Mouse (Mus musculus): Measurements from ENCODE around the gene Nms.
A peak's percentile ranks its signal among the peaks of the same experiment; 100 is the strongest.

Nms gene

DNA sequence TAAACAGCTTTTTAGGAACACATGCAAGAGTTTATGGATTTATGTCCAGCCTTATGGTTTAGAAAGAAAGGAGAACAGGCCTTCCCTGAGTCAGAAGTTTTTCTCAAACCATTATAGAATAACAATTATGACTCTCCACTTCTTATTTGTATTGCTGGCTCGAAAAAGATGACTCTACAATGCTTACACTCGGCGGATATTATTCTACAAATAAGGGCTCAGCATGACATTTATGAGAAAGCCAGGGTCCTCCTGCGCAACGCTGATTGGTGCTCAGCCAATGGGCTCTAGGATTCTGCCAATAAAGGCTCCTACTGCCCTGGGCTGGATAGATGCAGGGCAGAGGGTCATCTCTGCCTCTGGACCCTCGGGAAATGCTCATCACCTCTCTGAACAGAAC lies at the start of gene Nms:
Gene Nms, plus strand, starts transcription at position 301 of the 400 bp plus-strand sequence.
- DNase-seq (ENCODE audit: low spot score in 2 of 2), result no peak

DNA sequence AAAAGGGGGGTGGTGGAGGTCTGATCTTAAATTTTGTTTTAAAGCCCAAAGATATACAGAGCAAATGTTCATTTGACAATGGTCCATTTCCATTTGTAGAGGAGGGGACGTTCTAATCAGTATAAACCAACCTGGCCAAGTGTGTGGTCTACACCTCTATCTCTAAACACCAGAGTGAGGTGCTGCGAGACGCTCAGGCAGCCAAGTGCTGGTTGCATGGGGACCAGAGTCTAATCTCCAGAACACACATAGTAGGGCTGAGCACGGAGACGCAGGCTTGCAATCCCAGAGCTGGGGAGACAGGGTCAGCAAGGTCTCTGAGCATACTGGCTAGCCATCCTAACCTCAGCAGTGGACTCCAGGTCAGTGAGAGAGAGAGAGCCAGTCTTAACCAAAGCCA lies 47.5 kb upstream of the Nms start:
- DNase-seq (ENCODE audit: low spot score in 2 of 2), result no peak

DNA sequence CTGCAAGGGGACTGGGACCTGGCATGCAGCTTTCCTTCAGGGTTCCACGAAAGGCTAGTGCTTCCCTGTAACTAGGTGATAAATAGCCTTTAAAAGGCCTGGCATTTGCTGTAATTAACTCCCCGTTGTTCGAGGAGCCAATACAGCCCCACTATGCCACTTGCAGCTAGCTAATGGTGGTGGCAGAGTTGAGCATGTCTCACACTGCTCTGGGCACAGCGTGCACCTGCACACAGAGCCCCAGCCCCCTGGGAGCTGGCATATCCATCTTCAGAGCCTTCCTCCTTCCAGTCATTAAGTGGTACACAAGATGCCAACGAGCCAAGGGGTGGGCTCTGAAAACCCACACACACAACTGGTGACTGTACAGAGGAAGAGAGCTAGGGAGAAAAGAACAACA lies 45.9 kb upstream of the Nms start:
- DNase-seq (ENCODE audit: low spot score in 2 of 2), result no peak

DNA sequence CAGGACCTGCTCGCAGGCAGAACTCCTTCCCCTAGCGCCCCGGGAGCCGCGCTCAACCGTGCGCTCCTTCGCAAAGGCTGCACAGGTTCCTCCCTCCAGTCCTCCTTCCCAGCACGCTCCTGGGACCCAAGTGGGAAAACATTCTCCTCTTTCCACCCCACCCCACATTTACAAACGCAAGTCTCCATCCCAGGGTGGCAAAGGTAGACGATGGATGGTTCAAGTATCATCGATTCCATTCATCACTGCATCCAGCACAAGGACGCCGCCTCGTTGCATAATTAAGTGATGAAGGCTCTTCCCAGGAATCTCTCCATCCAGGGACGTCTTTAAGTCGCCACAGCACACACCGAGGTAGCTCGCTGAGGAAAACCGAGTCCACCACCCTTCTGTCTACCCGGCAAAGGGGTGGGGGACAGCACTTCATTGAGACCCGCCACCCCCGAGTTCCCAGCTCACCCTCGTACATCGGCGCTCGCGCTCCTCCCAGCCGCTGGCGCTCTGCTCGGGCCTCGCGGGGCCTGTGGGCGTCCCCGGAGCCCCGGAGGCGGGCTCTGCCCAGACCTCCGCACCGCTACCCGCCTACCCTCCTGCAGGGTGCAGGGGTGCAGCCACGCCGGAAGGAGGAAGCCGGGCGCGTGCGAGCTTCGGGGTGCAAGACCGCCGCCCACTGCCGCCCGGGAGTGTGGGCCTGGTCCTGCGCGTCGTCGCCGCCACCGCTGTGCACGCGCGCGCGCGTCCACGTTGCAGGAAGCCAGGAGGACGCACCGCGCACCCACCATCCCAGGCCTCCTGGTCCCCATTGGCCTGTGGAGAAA lies 41.3 kb upstream of the Nms start, which contains the start of gene Chst10:
Gene Chst10, minus strand, starts transcription at position 731 of the 818 bp plus-strand sequence.
- DNase-seq (ENCODE audit: low spot score in 2 of 2), result peak; percentile 54 to 74

DNA sequence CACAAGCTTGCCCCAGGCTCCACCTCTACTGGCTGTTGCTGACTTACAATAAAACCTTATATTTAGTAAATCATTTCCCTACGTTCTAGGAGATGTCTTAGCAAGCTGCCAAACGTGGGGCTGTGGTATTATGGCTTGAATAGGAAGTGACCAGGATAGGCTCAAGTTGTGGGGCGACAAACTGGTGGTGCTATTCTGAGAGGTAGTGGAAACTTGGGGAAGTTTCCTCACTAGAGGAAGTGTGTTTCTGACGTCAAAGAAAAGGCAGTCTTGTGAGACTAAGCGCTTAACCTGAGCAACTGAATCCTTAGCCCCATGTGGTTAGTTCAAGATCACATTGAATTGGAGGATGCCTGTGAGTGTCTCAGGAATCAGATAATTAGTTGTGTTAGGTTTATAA lies 36.4 kb upstream of the Nms start:
- peak in 1 of 2 experiments; percentile 67 for DNase-seq (ENCODE audit: low spot score in 2 of 2)

DNA sequence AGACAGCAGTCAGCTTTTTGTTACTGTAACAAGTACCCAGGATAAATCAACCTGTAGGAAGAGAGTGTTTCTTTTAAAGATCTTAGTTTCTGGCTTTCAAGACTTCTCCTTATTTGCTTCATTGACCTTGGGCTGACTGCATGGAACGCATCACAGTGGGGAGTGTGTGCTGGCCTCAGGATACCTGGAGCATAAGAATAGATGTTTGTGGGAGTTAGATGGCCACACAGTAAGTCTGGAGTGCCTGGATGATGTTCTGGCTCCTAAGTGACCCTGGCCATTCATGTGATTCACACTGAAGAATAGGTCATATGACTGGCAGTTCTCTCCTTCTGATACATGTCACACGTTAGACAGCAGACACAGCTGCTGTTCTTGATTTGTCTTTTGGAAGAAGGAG lies 35.0 kb upstream of the Nms start:
- DNase-seq (ENCODE audit: low spot score in 2 of 2), result no peak

DNA sequence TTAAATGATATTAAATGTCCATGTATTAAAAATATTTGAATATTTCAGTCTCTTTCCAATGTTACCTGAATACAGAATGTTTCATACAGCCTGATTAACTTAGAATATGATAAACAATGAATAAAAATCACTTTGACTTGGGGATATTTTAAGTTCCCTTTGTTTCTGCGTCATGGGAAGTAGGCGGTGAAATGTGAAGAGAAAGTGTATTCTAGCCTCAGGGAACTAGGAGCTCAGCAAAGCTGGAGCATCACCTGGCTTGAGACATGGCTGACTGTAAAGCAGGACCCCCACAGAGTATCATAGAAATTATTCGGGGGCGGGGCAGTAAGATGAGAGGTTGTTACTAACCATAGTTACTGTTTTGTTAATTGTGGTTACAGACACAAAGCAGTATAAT lies 10.0 kb upstream of the Nms start:
- DNase-seq (ENCODE audit: low spot score in 2 of 2), result no peak

DNA sequence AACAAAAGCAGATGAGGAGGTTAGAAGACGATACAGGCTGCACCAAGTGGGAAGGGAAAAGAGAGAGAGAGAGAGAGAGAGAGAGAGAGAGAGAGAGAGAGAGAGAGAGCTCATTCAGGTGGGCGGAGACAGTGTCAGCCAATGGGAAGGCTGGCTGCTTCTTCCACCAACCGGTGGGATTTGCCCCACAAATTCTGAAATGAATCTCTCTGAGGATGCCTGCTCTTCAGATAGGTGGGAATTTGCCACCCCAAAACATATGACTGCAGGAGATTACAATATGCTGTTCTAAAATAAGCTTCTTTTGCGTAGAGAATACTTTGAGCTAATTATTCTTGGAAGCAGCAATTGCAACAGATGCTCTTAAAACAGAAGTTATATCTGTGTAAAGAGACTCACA lies 9.5 kb upstream of the Nms start:
- no peak for DNase-seq (ENCODE audit: low spot score in 2 of 2)

DNA sequence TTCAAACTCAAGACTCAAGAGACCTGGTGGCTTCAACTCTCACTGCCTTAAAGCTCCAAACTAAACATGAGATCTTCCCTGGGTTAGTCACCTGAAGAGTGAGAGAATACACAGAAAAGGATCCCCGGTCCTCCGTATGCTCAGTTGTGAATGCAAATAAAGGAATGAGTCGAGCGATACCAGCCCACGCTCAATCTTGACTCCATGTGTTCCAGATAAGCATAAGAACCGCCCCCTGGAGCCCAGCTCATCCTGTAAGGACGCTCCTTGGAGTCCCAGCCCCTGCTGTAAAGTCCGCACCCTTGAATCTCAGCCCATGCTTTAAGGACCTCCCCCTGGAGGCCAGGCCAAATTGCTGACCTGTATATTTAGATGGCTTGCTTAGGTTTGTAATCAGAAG lies 8.2 kb upstream of the Nms start:
- DNase-seq (ENCODE audit: low spot score in 2 of 2), result no peak

DNA sequence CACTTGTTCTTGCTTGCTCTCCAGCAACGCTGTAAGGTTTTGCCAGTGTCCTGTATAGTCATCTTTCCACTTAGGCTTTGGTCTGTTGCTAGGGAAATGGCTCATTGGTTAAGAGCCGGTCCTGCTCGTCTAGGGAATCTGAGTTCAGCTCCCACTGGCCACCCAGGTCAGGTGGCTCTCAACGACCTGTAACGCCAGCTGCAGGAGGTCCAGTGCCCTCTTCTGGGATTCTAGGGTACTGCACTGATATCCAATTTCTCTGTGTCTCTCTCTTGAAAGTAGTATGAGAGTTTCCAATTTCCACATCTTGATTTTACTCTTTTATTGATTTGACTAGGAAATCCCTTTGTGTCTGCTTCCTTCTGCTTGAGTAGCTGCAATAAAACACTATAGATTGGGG lies 4.3 kb upstream of the Nms start:
- peak in 1 of 2 experiments; percentile 12 for DNase-seq (ENCODE audit: low spot score in 2 of 2)

DNA sequence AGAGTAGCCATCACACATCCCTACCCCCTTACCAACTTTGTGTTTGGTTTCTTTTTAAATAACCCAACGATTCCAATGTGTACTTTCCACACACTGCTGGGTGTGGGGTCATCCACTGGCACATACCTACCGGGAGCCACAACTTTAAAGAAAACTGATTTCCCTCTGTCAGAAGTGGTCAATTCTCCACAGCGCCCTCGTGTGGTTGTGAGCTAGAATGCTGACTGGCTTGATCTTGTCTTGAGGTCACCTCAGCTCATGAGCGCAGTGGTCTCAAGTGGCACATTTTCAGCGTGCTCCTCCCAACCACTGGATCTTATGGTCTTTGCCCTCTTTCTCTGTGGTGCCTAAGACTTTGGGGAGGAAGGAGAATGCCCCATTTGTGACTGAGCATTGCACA lies 2.2 kb upstream of the Nms start:
- peak; percentile 3 to 19 for DNase-seq (ENCODE audit: low spot score in 2 of 2)

DNA sequence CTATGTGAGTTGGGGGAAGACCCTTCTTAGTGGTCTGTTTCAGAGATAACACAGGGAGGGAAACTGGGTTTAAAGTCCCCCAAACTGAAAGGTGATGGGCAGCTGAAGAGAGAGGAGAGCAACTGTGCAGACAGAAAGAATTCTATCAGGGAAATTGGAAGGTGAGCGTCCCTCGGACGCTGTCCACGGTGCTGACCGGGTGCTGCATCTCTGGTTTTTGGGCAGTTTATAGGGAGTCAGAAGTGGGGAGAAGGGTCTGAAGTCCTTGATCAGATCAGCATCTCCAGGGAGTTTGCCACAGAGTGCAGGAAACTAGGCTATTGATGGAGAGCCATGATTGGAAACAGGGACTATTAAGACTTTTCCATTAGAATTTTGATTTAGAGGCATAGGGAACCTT lies 659 bp downstream of the Nms start:
- no peak for DNase-seq (ENCODE audit: low spot score in 2 of 2)

DNA sequence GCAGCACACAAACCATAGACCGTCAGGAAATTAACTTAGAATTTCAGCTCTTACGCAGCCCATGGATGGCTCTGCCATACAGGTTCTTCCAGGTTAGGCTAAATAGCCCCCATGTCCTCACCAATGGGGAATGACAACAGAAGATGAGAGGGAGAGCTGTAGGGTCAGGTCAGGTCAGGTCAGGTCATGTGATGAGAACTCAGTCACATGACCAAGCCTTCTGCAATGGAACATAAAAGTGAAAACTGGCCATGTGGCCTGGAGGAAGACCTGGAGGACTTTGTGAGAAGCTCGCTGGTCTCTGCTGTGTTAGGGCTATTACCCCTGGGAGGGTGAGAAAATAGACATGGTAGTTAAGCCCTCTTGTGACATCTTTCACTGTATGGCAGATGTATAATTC lies 17.5 kb downstream of the Nms start:
- no peak for DNase-seq (ENCODE audit: low spot score in 2 of 2)

DNA sequence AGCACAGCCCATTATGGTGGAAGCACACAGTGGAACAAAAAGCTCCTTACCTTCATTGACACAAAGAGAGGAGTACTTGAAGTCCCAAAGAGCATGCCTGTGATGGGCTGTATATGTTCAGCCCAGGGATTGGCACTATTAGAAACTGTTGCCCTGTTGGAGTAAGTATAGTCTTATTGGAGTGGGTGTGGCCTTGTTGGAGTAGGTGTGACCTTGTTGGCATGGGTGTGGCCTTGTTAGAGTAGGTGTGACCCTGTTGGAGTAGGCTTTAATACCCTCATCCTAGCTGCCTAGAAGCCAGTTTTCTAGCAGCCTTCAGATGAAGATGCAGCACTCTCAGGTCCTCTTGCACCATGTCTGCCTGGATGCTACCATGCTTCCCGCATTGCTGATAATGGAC lies 30.2 kb downstream of the Nms start:
- DNase-seq (ENCODE audit: low spot score in 2 of 2), result no peak

DNA sequence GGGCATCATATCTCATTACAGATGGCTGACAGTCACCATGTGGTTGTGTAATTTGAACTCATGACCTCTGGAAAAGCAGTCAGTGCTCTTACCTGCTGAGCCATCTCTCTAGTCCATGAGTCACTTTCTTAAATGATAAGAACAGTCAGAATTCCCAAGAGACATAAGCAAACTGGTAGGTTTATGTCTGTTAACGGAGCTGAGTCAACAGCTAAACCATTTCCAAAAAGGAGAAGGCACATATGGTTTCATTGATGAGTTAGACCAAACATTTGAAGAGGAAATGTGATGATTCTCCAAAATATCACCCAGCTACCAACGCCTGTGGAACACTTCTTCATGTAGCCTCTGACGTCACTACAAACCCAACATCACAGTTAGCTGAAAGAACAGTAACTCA lies 32.8 kb downstream of the Nms start:
- no peak for DNase-seq (ENCODE audit: low spot score in 2 of 2)

DNA sequence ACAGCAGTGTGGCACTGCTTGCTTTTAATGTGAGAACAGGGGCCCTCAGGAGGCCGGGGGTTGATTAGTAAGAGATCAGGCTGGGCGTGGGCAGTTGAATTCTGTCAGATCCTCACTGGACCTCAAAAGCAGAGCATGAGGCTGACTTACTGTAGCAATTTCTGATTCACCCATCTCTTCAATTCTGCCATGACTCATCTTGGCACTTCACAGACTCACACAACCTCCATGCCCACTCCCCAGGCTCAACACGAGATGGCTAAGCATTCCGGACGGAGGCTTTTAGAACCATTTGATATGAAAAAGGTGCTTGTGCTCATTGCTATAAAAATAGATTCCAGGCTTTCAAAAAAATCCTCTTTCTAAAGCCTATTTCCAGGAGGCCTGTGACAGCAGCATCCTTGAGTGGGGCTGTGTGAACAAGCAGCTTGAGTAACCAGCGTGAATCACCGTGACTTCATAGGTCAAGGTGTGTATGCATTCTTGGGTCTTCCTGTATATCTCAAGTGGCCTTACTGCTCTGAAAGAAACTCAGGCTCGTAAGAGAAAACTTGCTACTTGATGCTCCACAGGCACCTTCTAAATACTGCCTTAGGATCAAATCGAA lies 34.1 kb downstream of the Nms start:
- no peak for DNase-seq (ENCODE audit: low spot score in 2 of 2)

DNA sequence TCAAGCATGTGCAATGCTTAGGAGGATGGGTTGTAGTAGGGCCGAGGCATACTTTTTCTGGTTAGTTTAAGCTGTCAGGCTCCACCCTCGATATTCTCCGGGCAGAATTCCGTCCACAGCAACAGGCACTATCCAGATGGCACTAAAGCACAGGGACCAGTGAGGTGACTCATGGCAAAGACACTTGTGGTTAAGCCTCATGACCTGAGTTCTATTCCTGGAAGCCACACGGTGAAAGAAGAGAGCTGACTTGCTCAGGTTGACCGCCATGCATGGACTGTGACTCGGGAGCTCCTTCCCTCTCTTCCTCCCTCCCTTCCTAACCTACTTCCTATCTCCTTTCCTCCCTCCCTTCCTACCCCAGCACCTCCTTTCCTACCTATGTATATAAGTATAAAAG lies 41.0 kb downstream of the Nms start:
- no peak for DNase-seq (ENCODE audit: low spot score in 2 of 2)

DNA sequence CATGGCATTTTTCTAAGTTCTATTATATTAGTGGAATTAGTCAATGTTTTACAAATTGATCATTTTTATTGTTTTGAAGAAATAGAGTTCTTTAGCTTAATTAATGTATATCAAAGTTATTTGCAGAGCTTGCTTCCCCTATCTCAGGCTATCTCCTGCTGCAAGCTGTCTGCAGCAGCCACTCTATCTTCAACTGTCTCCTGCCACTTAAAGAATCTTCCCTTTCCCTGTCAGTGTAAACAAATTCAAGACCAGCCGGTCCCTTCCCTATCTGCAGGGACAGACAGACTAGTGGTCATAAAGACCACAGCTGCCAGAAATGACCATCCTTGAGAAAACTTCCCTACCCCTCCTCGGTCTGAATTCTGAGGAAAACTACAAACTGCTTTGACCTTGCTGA lies 44.9 kb downstream of the Nms start:
- DNase-seq (ENCODE audit: low spot score in 2 of 2), result no peak

DNA sequence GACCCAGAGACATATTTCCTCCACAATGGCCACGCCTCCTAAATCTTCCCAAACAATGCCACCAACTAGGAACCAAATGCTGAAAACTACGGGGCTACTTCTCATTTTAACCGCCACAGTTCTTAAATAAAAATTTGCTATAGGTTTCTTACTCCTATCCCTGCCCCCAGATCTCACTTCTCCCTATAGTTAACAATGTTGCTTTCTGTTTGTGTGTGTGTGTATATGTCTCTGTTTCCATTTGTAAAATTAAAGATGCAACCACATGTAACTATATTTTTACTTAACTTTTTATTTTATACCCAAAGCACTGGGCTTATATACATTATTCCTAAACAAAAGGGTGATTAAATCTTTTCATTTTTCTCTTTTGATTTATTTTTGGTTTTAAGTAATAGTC lies 46.4 kb downstream of the Nms start, which contains the start of gene Pdcl3:
Gene Pdcl3, plus strand, starts transcription at position 301 of the 400 bp plus-strand sequence.
- DNase-seq (ENCODE audit: low spot score in 2 of 2), result no peak

DNA sequence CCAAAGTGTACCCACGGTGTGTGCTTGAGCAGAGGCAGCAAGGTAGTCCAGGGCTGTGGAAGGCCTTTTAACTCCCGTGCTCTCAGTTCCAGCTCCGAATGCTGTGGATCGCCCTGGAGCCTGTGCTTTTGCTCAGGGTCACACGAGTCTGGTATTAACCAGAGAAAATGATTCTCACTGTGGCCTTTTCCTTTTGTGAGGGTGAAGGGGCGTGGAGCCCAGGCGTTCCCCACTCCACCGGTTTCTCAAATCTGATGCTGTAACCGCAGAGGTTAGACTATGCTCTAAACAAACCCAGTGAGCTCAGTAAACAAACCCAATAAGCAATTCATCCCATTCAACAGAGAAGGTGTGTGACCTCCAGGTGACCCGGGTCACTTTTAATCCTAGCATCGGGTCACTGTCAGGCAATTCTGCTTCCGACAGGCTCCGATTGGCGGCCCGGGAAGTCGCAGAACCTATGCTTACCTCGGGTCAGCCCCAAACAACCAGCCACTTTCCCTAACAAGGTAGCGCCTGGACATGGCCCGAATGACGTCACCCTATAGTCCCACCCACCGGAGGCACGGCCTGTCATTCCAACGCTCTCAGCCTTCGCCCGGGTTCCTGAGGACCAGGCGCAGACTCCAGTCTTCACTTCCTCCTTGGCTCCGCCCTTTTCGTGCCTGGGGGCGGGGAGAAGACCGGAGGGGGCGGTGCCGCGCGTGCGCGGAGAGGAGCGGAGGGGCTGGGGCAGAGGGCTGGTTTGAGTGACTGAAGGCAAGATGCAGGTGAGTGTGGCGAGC lies 48.3 kb downstream of the Nms start:
- peak; percentile 93 for DNase-seq (ENCODE audit: low spot score in 2 of 2)

DNA sequence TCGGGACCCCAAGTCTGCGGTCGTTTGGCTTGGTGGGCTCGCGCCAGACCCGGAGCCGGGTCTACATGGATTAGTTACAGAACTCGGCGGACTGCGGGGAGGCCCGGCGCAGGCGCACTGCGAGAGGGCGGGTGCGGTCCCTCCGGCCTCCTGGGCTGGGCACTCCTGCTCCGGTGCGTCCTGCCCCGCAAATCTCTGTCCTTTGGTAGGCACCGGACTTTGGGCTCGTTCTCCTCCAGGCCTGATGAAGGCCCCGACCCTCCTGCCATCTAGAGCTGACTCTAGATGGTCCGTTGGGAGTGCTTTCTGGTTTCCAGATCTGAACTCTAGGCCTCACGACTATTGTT lies 48.9 kb downstream of the Nms start:
- DNase-seq (ENCODE audit: low spot score in 2 of 2), result no peak

DNA sequence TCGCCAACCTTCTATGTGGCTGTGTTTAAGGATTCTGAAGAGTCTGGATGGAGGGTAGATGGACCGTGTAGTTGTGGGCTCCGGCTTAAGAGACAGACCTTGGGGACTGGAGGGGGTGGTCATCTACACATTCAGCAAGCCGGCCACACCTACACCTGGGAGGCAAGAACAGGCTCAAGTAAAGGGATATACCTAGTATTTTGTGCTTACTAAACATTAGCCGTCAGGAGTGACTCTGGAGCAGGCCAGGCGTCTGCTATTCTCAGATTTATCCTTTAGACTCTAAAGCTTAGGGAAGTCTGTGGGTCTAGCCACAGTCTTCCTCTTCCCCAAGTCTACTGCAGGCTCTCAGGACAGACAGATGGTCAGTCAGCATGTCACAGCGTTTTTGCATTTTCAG lies 49.4 kb downstream of the Nms start:
- no peak for DNase-seq (ENCODE audit: low spot score in 2 of 2)

DNA sequence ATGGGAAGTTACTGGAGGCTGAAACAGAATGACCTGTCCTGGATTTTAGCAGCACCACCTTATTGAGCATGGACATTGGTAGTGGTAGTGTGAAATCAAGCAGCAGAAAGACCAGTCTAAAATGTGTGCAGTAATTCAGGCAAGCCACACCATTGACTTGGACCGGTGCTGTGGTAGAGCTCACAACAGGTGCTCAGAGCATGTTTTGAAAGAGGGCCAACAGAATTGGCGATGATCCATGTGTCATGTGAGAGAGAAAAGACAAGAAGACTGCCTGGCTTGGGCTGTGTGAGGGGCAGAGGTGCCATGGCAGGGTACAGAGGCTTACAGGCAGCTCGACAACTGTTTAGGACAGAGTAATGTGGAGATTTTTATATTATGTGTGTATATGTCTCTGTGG lies 53.4 kb downstream of the Nms start:
- DNase-seq (ENCODE audit: low spot score in 2 of 2), result no peak
